Mouse (Mus musculus): ENCODE data around the gene Nphp3.

DNA sequence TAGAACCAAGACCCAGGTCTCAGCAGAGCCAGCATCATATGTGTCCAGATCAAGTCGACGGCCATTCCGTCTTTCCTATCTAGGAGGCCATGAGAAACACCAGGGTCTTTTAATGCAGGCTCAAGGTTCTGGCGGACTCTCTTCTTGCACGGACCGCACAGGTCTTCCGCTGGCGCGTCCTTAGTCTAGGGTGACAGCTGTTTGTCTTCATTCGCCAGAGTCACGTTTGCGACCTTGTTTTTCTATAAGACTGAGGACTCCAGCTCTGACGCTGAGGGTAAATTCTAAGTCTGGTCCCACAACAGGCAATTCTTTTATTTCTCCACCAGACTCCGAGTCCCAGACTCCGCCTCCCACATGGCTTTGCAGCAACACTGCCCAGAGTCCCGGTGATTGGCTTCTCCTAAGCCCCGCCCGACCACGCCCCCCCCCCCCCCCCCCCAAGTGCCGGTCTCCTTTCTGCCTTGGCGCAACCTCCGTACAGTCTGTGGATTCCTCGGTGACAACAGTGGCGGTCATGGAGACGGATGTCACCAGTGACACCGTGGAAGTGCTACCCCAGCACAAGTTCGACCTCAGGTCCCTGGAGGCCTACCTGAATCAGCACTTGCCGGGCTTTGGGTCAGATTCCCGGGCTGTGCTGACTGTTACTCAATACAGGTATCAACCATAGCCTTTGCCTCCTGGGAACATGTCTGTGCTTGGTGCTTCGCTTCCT, 61.1 kb downstream of the Nphp3 start, which contains the start of gene Acad11:
- peak; percentile 89 for TF ChIP-seq HCFC1 (IDR thresholded peaks at IDR 0.05; ENCODE audit: low read depth, low read length)
- TF ChIP-seq GATA1 (IDR thresholded peaks at IDR 0.05; ENCODE audit: low read depth, low read length): no peak
- TF ChIP-seq MEF2A (IDR thresholded peaks at IDR 0.05; ENCODE audit: extremely low read depth, insufficient replicate concordance, low read depth, low read length, poor library complexity, severe bottlenecking): no peak
- no peak for TF ChIP-seq ZKSCAN1 (IDR thresholded peaks at IDR 0.05; ENCODE audit: low read depth, low read length)
- TF ChIP-seq POLR2AphosphoS2 (IDR thresholded peaks at IDR 0.05; ENCODE audit: low read length): no peak
- no peak for TF ChIP-seq MAZ (IDR thresholded peaks at IDR 0.05; ENCODE audit: low read depth, low read length)
- TF ChIP-seq CTCF (IDR thresholded peaks at IDR 0.05 in 2 of 3, conservative IDR thresholded peaks at IDR 0.05 in 1 of 3; ENCODE audit: control insufficient read depth in 1 of 3, insufficient read depth in 1 of 3, low read depth in 2 of 3, low read length in 3 of 3, poor library complexity in 1 of 3, severe bottlenecking in 1 of 3): no peak
- TF ChIP-seq CHD1 (IDR thresholded peaks at IDR 0.05; ENCODE audit: low read depth, low read length): no peak
